Comparison of ENCODE assay signal across 8 mouse cellular contexts in the genomic region with DNA sequence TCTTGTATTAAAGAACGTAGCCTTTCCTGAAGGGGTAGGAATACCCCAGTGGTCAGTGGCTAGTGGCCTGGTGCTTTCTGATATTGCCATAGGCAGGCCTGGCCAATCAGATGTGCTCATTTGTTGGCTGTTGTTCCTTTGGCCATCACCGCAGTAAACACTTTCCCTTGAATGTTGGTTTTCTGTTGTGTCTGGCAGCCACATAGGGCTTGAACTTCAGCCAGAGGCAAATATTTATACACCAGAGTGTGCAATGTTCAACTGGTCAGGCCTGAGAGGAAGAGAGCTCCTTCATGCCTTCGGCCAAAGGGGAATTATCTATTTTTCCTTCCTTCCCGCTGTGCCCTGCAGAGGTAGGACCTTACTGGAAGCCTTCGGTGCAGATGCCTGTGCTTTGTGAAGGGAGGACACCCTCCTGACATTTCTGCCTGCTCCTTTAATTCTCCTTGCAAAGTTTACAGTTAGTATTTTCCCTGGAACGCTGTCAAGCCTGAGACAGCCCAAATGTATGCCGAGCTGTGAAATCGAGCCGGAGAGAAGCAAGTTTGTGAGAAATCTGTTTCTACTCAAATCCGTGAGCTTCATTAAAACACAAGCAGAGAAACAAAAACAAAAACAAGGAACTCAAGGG.
DNase-seq lines count a peak whose midpoint lies in the region; ATAC-seq and TF ChIP-seq lines count a peak whose summit lies in the region.

No protein-coding gene starts in this region.

- H3K27me3 ChIP-seq in embryonic facial prominence, embryonic 11.5 days (ENCODE audit: control insufficient read depth, insufficient read depth, low read length) = no peaks in the 10 kb centered on the region
- no peaks in the 10 kb centered on the region for H3K27me3 ChIP-seq in embryonic facial prominence, embryonic 10.5 days (replicated peaks; ENCODE audit: low read depth, poor library complexity, severe bottlenecking)
- H3K27me3 ChIP-seq in liver, embryonic 13.5 days = no peaks in the 10 kb centered on the region

- H3K9ac ChIP-seq in embryonic facial prominence, embryonic 11.5 days (replicated peaks; ENCODE audit: low read length) = no peak overlapping the region
- no peak overlapping the region for H3K9ac ChIP-seq in liver, embryonic 13.5 days

- no peak overlapping the region for H3K4me3 ChIP-seq in embryonic facial prominence, embryonic 11.5 days (ENCODE audit: low read depth, low read length)
- no peak overlapping the region for H3K4me3 ChIP-seq in embryonic facial prominence, embryonic 10.5 days
- H3K4me3 ChIP-seq in bone marrow, adult 2 months (replicated peaks; ENCODE audit: control insufficient read depth, low read depth, low read length) = no peak overlapping the region
- H3K4me3 ChIP-seq in liver, embryonic 13.5 days (replicated peaks) = no peak overlapping the region

- peak overlapping the region; percentile 47 for H3K27ac ChIP-seq in embryonic facial prominence, embryonic 11.5 days (replicated peaks; ENCODE audit: low read depth, low read length)
- no peak overlapping the region for H3K27ac ChIP-seq in embryonic facial prominence, embryonic 10.5 days (replicated peaks)
- peak overlapping the region; percentile 28; the same call in 1 of the 2 replicates for H3K27ac ChIP-seq in bone marrow, adult 2 months (ENCODE audit: control insufficient read depth, insufficient read depth, low read depth, low read length, poor library complexity)
- peak overlapping the region; percentile 49; the same call in 1 of the 2 replicates for H3K27ac ChIP-seq in liver, embryonic 13.5 days

- H3K36me3 ChIP-seq in embryonic facial prominence, embryonic 11.5 days (replicated peaks; ENCODE audit: control insufficient read depth, insufficient read depth, low read depth, low read length) = no peaks in the 10 kb centered on the region
- no peaks in the 10 kb centered on the region for H3K36me3 ChIP-seq in embryonic facial prominence, embryonic 10.5 days (replicated peaks)
- H3K36me3 ChIP-seq in liver, embryonic 13.5 days = no peaks in the 10 kb centered on the region

- no peaks in the 10 kb centered on the region for H3K9me3 ChIP-seq in embryonic facial prominence, embryonic 11.5 days (replicated peaks; ENCODE audit: control insufficient read depth, low read length)
- H3K9me3 ChIP-seq in embryonic facial prominence, embryonic 10.5 days = no peaks in the 10 kb centered on the region
- no peaks in the 10 kb centered on the region for H3K9me3 ChIP-seq in liver, embryonic 13.5 days (replicated peaks)

- TF ChIP-seq CTCF in bone marrow, adult 2 months (IDR thresholded peaks at IDR 0.05; ENCODE audit: control insufficient read depth, insufficient read depth, low read length) = no peak

- no peak for DNase-seq in embryonic facial prominence, embryonic 11.5 days (ENCODE audit: low spot score)
- no peak for DNase-seq in embryonic facial prominence, embryonic 10.5 days (ENCODE audit: low spot score)
- peak; percentile 82 to 84 for DNase-seq in heart, adult 18-20 months
- peak; percentile 76 for DNase-seq in kidney, adult 11 months
- DNase-seq in liver, embryonic 13.5 days = no peak
- peak; percentile 66 for DNase-seq in skeletal muscle tissue, adult 2 months (ENCODE audit: low read depth, low spot score)
- no peak for DNase-seq in thymus, postnatal 10 days (ENCODE audit: low spot score in 2 of 2)

- H3K4me2 ChIP-seq in embryonic facial prominence, embryonic 11.5 days (ENCODE audit: low read depth, low read length) = no peak overlapping the region
- H3K4me2 ChIP-seq in liver, embryonic 13.5 days = 0 out of 2 replicates have a peak overlapping the region, but pooled peaks have one; percentile 4

- no peak for TF ChIP-seq POLR2A in bone marrow, adult 2 months (IDR thresholded peaks at IDR 0.05; ENCODE audit: borderline replicate concordance, control insufficient read depth, low read depth, low read length)

- H3K4me1 ChIP-seq in embryonic facial prominence, embryonic 11.5 days (ENCODE audit: control insufficient read depth, insufficient read depth, low read length) = peaks cover 4% of the 10 kb centered on the region
- peaks cover 21% of the 10 kb centered on the region for H3K4me1 ChIP-seq in embryonic facial prominence, embryonic 10.5 days
- H3K4me1 ChIP-seq in bone marrow, adult 2 months (ENCODE audit: control insufficient read depth, insufficient read depth, low read length) = peaks cover 2% of the 10 kb centered on the region
- peaks cover 11% of the 10 kb centered on the region; the same call in 1 of the 2 replicates for H3K4me1 ChIP-seq in liver, embryonic 13.5 days (replicated peaks)

- ATAC-seq in embryonic facial prominence, embryonic 11.5 days (replicated peaks; ENCODE audit: insufficient number of reproducible peaks, low FRiP score, low TSS enrichment, low read depth) = no peak
- no peak for ATAC-seq in liver, embryonic 13.5 days (ENCODE audit: low read depth)

- WGBS in embryonic facial prominence, embryonic 11.5 days = 76% methylated on average over 10 of the region's 10 CpGs
- WGBS in embryonic facial prominence, embryonic 10.5 days = 84% methylated on average over 10 of the region's 10 CpGs
- WGBS in bone marrow, adult 2 months = 89% methylated on average over 10 of the region's 10 CpGs
- 68% methylated on average over 10 of the region's 10 CpGs for whole genome bisulfite sequencing in liver, embryonic 13.5 days (ENCODE audit: insufficient replicate concordance)

Comparison
In these comparisons a context has a peak if more than half of its experiments do, and no peak if none do; other contexts are left out.
1. DNase-seq: peak in heart, adult 18-20 months (2 of 2), kidney, adult 11 months (single experiment) and skeletal muscle tissue, adult 2 months (single experiment); none in embryonic facial prominence, embryonic 11.5 days (single experiment), embryonic facial prominence, embryonic 10.5 days (single experiment), liver, embryonic 13.5 days (single experiment) and thymus, postnatal 10 days (0 of 2).